Mouse (Mus musculus): Measurements from ENCODE around the gene Usp34. TPM values are rescaled to one million over a fixed set of nuclear protein-coding genes. Genes with fewer than 3 reads are reported as not detected.

Gene Usp34
- total and polyA plus RNA-seq, 3 experiments: 47.5 to 92.5 (median 65.4) TPM

GRCm38 (mm10) chr11:23497718-23498509, 191.2 kb downstream of the Usp34 start, which contains the start of gene Ahsa2:
Ahsa2 (minus strand) TSS chr11:23498030.
- TF ChIP-seq CHD2 (IDR thresholded peaks at IDR 0.05; ENCODE audit: low read length) (no peak), EP300 (IDR thresholded peaks at IDR 0.05; ENCODE audit: low read length) (no peak), UBTF (IDR thresholded peaks at IDR 0.05; ENCODE audit: low read depth, low read length) (0 out of 2 replicates have a peak, but pooled peaks have one; percentile 49), ZMIZ1 (IDR thresholded peaks at IDR 0.05; ENCODE audit: low read depth, low read length) (peak; percentile 82), TBP (conservative IDR thresholded peaks at IDR 0.05; ENCODE audit: low read depth, low read length) (no peak), CTCF (conservative IDR thresholded peaks at IDR 0.05 in 1 of 2, IDR thresholded peaks at IDR 0.05 in 1 of 2; ENCODE audit: low read depth in 2 of 2, low read length in 2 of 2) (no peak), JUND (conservative IDR thresholded peaks at IDR 0.05; ENCODE audit: low read depth, low read length) (no peak), CHD1 (IDR thresholded peaks at IDR 0.05; ENCODE audit: low read depth, low read length) (no peak), ETS1 (conservative IDR thresholded peaks at IDR 0.05; ENCODE audit: low read depth, low read length) (no peak), SMC3 (IDR thresholded peaks at IDR 0.05; ENCODE audit: low read depth, low read length) (no peak), ZKSCAN1 (IDR thresholded peaks at IDR 0.05; ENCODE audit: borderline replicate concordance, low read depth, low read length) (no peak), MAX (IDR thresholded peaks at IDR 0.05; ENCODE audit: low read length) (no peak), POLR2AphosphoS2 (IDR thresholded peaks at IDR 0.05; ENCODE audit: low read depth, low read length) (0 out of 2 replicates have a peak, but pooled peaks have one; percentile 52), TCF12 (IDR thresholded peaks at IDR 0.05; ENCODE audit: low read depth, low read length) (peak; percentile 69), NELFE (IDR thresholded peaks at IDR 0.05; ENCODE audit: low read depth, low read length) (peak; percentile 76; the same call in 1 of the 2 replicates), ZNF384 (IDR thresholded peaks at IDR 0.05; ENCODE audit: low read depth, low read length) (peak; percentile 90), E2F4 (IDR thresholded peaks at IDR 0.05; ENCODE audit: insufficient replicate concordance, low read depth, low read length) (no peak), POLR2A (IDR thresholded peaks at IDR 0.05; ENCODE audit: low read depth, low read length) (peak; percentile 85), GABPA (IDR thresholded peaks at IDR 0.05; ENCODE audit: insufficient replicate concordance, low read depth, low read length) (no peak), USF1 (IDR thresholded peaks at IDR 0.05; ENCODE audit: low read depth, low read length) (no peak), BHLHE40 (IDR thresholded peaks at IDR 0.05; ENCODE audit: low read depth, low read length) (no peak), NRF1 (IDR thresholded peaks at IDR 0.05; ENCODE audit: low read depth, low read length) (peak; percentile 65), SIN3A (IDR thresholded peaks at IDR 0.05; ENCODE audit: low read length) (no peak; the same call in 1 of the 2 replicates), IRF4 (IDR thresholded peaks at IDR 0.05; ENCODE audit: low read depth, low read length) (peak; percentile 57), ELF1 (IDR thresholded peaks at IDR 0.05; ENCODE audit: low read depth, low read length) (no peak)
- in situ Hi-C loops (cut with MboI; ENCODE audit: low pct_ligation_motif_present, low pct_unique_long_range_greater_than_20kb, low sequenced_read_pairs): no loop called here
- peak within 1 kb of the TSS; percentile 64 for H3K27ac ChIP-seq (ENCODE audit: insufficient read depth, low read depth)
- peaks cover 8% of the 10 kb centered on the region for H3K27me3 ChIP-seq (replicated peaks)
- H3K9ac ChIP-seq (ENCODE audit: insufficient read depth, low read depth): peak within 1 kb of the TSS; percentile 84
- peaks cover 27 to 36% of the 10 kb centered on the region in 2 experiments for H3K36me3 ChIP-seq (replicated peaks in 1 of 2; ENCODE audit: control insufficient read depth in 1 of 2, insufficient read depth in 1 of 2, low read length in 1 of 2)
- peak within 1 kb of the TSS; percentile 47 for H3K4me2 ChIP-seq (ENCODE audit: insufficient read depth, low read depth, poor library complexity, severe bottlenecking)
- peaks cover 25% of the 10 kb centered on the region for H3K79me2 ChIP-seq (replicated peaks; ENCODE audit: control insufficient read depth, extremely low read depth, insufficient read depth, poor library complexity, severe bottlenecking)
- H3K9me3 ChIP-seq (replicated peaks; ENCODE audit: low read length): no peaks in the 10 kb centered on the region
- H3K4me3 ChIP-seq (replicated peaks in 1 of 3; ENCODE audit: low read depth in 2 of 3, low read length in 2 of 3, poor library complexity in 1 of 3): peak within 1 kb of the TSS; percentile 79 to 93 (median 88)
- H3K4me1 ChIP-seq (ENCODE audit: control insufficient read depth in 1 of 2, insufficient read depth in 2 of 2): peaks cover 11 to 28% of the 10 kb centered on the region in 2 experiments; a peak in 3 of 4 replicates
- peak; percentile 97 for DNase-seq (ENCODE audit: extremely low read depth)
- dilution Hi-C loops (cut with MboI; ENCODE audit: extremely low pct_ligation_motif_present, extremely low pct_unique_long_range_greater_than_20kb, low sequenced_read_pairs): no loop called here
